Mouse (Mus musculus) stomach, embryonic 14.5 days (tissue): ENCODE data around the gene Ten1. TPM values are rescaled to one million over a fixed set of nuclear protein-coding genes. Genes with fewer than 3 reads are reported as not detected.

ENCODE experiments used
- ATAC-seq: fragments of 200-750 bp; cut with Nextera tagmentation; 2 replicates; pipeline ENCODE4 v1.8.0; 2017; ENCODE audit warnings: low read depth, moderate TSS enrichment; ENCODE audit not compliant: insufficient number of reproducible peaks, insufficient read depth, low FRiP score
- H3K27ac ChIP-seq: fragments of 300-500 bp; sonication (generic); 2 replicates; pipeline ENCODE4 v1.5.1; 2014; ENCODE audit warnings: mild to moderate bottlenecking, low read length, moderate library complexity, mixed read lengths
- H3K27me3 ChIP-seq: fragments of 300-500 bp; sonication (generic); 2 replicates; pipeline ENCODE4 v1.6.1; 2014; ENCODE audit warnings: low read length, control low read depth, mixed read lengths; ENCODE audit not compliant: control insufficient read depth, insufficient read depth
- H3K36me3 ChIP-seq: fragments of 300-500 bp; sonication (generic); 2 replicates; pipeline ENCODE4 v1.6.1; 2014; ENCODE audit warnings: mild to moderate bottlenecking, control low read depth, low read length, moderate library complexity, mixed read lengths; ENCODE audit not compliant: control insufficient read depth, insufficient read depth
- H3K4me1 ChIP-seq: fragments of 300-500 bp; sonication (generic); 2 replicates; pipeline ENCODE4 v1.6.1; 2014; ENCODE audit warnings: low read length, control low read depth, mixed read lengths; ENCODE audit not compliant: control insufficient read depth, insufficient read depth
- H3K4me2 ChIP-seq: fragments of 300-500 bp; sonication (generic); replicated peaks from 2 replicates; pipeline ENCODE4 v1.6.1; 2014; ENCODE audit warnings: low read depth, low read length, control low read depth
- H3K4me3 ChIP-seq: fragments of 300-500 bp; sonication (generic); 2 replicates; pipeline ENCODE4 v1.5.1; 2014; ENCODE audit warnings: low read depth, low read length, control low read depth
- H3K9ac ChIP-seq: fragments of 300-500 bp; sonication (generic); replicated peaks from 2 replicates; pipeline ENCODE4 v1.6.1; 2014; ENCODE audit warnings: low read depth, mild to moderate bottlenecking, control low read depth, low read length, moderate library complexity, mixed read lengths
- H3K9me3 ChIP-seq: fragments of 300-500 bp; sonication (generic); 2 replicates; pipeline ENCODE4 v1.6.1; 2016; ENCODE audit warnings: low read depth, low read length, control low read depth; ENCODE audit not compliant: control insufficient read depth
- WGBS: fragments of 180-500 bp; shearing (Covaris S2); extraction: QIAGEN DNeasy Blood & Tissue Kit; methylation state at CpG from one replicate; pipeline ENCODE4 v1.1.7; 2014; 5-methylcytosine and 5-hydroxymethylcytosine counted together
- polyA plus RNA-seq: library from polyadenylated mRNA; unstranded; fragments of >200 nt; fragmentation: Nextera tagmentation; extraction: Ambion mirVana; gene quantifications from 2 replicates; pipeline ENCODE4 v1.2.1, GENCODE M21; 2014

The Ten1 gene
- polyA plus RNA-seq, 1 experiment from 2014 or later = 81.3 TPM

DNA sequence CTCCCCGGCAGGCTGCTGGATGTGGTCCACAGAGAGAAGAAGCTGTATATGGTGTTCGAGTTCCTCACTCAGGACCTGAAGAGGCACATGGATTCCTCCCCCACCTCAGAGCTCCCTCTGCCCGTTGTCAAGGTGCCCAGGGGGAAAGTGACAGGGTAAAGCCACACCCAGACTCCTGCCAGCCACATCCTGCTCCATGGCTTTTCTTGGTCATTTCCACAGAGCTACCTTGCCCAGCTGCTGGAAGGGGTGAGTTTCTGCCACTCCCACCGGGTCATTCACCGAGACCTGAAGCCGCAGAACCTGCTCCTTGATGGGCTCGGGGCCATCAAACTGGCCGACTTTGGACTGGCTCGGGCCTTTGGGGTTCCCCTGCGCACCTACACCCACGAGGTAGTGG lies 17.9 kb downstream of the Ten1 start:
- Histone ChIP-seq H3K4me1 (peaks cover 14% of the 10 kb centered on the region), H3K27ac (no peak overlapping the region), H3K9me3 (0 out of 2 replicates have a peak, but pooled peaks cover under 1% of the 10 kb centered on the region), H3K4me3 (no peak overlapping the region), H3K9ac (no peak overlapping the region), H3K27me3 (no peaks in the 10 kb centered on the region), H3K4me2 (no peak overlapping the region), H3K36me3 (no peaks in the 10 kb centered on the region)
- ATAC-seq = no peak
- 74% methylated on average over 11 of the region's 11 CpGs for WGBS

DNA sequence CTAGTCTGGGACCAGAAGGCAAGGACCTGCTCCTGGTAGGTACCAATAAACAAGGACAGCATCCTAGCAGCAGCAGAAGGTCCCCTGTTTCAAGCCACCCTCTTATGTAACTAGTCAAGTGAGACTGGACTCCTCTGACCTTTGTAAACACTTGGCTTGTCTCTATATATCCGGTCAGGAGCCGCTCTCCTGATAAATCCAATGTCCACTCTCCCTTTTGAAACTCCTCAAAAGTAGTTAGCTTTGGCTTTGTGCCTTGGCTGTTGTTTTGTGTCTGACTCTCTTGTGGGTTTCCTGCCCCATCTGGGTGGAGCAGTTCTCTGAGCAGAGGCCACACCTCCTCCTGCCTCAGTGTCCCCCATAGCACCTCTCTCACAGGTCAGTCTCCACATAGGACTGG lies 19.6 kb downstream of the Ten1 start:
- no peak overlapping the region for H3K9ac ChIP-seq
- 0 out of 2 replicates have a peak, but pooled peaks cover under 1% of the 10 kb centered on the region for H3K27me3 ChIP-seq
- 0 out of 2 replicates have a peak, but pooled peaks cover 4% of the 10 kb centered on the region for H3K9me3 ChIP-seq
- H3K4me3 ChIP-seq = no peak overlapping the region
- peak overlapping the region; percentile 71 for H3K27ac ChIP-seq
- peaks cover 14% of the 10 kb centered on the region for H3K4me1 ChIP-seq
- no peak overlapping the region for H3K4me2 ChIP-seq
- no peaks in the 10 kb centered on the region for H3K36me3 ChIP-seq
- 67% methylated on average over 2 of the region's 2 CpGs for WGBS
- no peak for ATAC-seq

DNA sequence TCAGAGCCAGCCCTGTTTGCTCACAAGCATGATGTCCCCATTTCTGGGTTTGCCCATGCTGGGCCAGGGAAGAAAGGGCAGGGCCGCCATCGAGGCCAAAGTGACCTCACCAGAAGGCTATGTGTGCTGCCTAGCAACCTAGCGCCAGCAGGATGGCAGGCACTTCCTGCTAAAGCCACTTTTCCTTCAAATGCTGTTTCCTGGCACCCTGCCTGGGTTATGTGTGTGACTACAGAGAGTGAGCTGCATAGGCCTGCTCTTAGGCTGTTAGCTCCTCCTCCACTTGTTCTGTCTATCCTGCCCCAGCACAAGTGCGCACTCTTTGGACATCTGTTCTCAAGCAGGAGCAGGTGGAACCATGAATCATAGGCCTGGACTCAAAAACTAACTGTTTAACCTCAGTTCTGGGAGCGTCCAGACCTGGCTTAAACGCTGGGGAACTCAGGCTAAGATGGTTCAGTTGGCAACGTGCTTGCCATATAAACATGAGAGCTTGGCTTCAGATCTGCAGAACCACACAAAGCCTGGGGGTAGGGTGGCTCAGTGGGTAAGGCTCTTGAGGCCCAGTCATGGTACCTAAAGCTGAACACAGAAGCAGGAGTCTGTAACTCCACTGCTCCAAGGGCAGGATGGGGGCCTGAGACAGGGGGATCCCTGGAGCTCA lies 20.2 kb downstream of the Ten1 start:
- WGBS = 36% methylated on average over 7 of the region's 7 CpGs
- no peak overlapping the region for H3K9ac ChIP-seq

DNA sequence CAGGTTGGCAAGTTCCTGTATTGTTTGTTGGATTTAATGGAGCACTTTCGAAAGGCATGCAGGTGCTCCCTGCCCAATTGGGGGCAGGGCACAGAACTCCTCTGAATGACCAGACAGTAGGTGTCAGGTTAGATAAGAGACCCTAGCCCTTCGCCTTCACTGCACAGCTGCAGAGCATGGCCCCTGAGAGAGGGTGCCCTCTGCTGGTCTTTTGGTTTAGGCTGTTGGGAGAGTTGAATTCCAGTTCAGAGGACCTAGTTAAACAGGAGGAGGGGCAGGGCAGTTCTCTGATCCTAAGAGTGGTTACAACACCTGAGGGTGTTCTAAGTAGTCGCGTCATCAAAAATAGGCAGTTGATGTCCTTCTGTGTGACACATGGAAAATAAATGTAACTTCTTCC lies 21.2 kb downstream of the Ten1 start:
- Histone ChIP-seq H3K27me3 (0 out of 2 replicates have a peak, but pooled peaks cover 6% of the 10 kb centered on the region), H3K27ac (no peak overlapping the region), H3K9ac (no peak overlapping the region), H3K36me3 (no peaks in the 10 kb centered on the region), H3K4me3 (no peak overlapping the region), H3K9me3 (0 out of 2 replicates have a peak, but pooled peaks cover 4% of the 10 kb centered on the region), H3K4me2 (no peak overlapping the region), H3K4me1 (peaks cover 14% of the 10 kb centered on the region)
- 29% methylated on average over 4 of the region's 4 CpGs for WGBS
- ATAC-seq = peak; percentile 25; the same call in 1 of the 2 replicates

More for the DNA sequence above, 20.2 kb downstream of the Ten1 start:
- Histone ChIP-seq H3K27ac (peak overlapping the region; percentile 71), H3K4me1 (peaks cover 14% of the 10 kb centered on the region), H3K9me3 (0 out of 2 replicates have a peak, but pooled peaks cover 4% of the 10 kb centered on the region), H3K4me3 (no peak overlapping the region), H3K4me2 (no peak overlapping the region), H3K27me3 (0 out of 2 replicates have a peak, but pooled peaks cover 6% of the 10 kb centered on the region), H3K36me3 (no peaks in the 10 kb centered on the region)
- peak; percentile 50; the same call in 1 of the 2 replicates for ATAC-seq

DNA sequence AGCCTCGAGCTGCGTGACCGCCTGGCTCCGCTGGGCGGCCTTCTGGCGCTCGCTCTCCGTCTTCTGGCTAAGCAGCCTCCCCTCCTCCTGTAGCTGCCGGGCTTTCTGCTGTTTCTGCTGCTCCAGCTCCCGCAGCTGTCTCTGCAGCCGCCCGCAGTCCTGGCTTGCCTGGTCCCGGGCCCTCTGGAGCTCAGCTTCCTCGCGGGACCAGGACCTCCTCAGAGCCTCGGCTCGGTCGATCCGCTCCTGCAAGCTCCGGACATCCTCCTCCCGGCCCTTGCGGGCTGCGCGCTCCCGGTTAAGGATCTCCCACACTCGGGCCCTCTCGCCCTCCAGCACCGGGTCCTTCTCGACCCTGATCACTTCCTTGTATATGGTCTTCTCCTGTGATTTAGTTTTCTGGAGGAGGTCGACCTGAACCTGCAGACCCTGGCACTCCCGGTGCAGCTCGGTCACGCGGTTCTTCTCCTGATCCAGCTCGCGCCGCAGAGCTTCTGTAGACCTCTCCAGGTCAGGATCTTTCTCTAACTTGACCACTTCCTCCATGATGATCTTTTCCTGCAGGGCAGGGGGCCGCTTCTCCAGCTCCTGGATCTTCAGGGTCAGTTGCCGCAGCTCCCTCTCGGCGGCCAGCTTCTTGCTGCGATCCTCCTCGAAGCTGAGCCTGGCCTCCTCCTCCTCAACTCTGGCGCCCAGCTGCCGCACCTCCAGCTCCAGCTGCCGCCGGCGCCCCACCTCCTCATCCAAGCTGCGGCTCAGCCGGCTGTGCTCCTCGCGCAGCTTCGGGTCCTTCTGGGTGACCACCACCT lies 23.5 kb downstream of the Ten1 start:
- 17% methylated on average over 53 of the region's 53 CpGs for WGBS
- Histone ChIP-seq H3K27ac (no peak overlapping the region), H3K4me3 (peak overlapping the region; percentile 23)

DNA sequence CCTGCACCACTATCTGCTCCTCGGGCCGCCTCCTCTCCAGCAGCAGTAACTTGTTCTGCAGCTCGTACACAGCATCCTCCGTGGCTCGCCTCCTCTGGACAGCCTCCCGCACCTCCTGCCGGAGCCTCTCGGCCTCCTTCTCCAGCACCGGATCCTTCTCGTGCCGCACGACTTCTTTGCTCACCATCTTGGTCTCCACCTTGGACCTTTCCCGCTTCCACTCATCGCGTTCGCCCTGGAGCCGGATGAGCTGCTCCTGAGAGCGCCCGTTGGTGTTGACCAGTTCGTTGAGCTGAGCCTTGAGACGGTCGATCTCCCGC lies 24.0 kb downstream of the Ten1 start:
- Histone ChIP-seq H3K36me3 (peaks cover 4% of the 10 kb centered on the region; the same call in 1 of the 2 replicates), H3K27ac (no peak overlapping the region), H3K9ac (no peak overlapping the region), H3K4me1 (peaks cover 14% of the 10 kb centered on the region), H3K9me3 (0 out of 2 replicates have a peak, but pooled peaks cover 4% of the 10 kb centered on the region), H3K4me2 (peak overlapping the region; percentile 56), H3K4me3 (peak overlapping the region; percentile 23), H3K27me3 (0 out of 2 replicates have a peak, but pooled peaks cover 6% of the 10 kb centered on the region)
- no peak for ATAC-seq
- 17% methylated on average over 23 of the region's 23 CpGs for WGBS

More for the DNA sequence above, 23.5 kb downstream of the Ten1 start:
- ATAC-seq = no peak
- 0 out of 2 replicates have a peak, but pooled peaks cover 4% of the 10 kb centered on the region for H3K9me3 ChIP-seq
- H3K36me3 ChIP-seq = peaks cover 4% of the 10 kb centered on the region; the same call in 1 of the 2 replicates
- no peak overlapping the region for H3K9ac ChIP-seq
- H3K4me1 ChIP-seq = peaks cover 14% of the 10 kb centered on the region
- H3K4me2 ChIP-seq = peak overlapping the region; percentile 56
- 0 out of 2 replicates have a peak, but pooled peaks cover 6% of the 10 kb centered on the region for H3K27me3 ChIP-seq

DNA sequence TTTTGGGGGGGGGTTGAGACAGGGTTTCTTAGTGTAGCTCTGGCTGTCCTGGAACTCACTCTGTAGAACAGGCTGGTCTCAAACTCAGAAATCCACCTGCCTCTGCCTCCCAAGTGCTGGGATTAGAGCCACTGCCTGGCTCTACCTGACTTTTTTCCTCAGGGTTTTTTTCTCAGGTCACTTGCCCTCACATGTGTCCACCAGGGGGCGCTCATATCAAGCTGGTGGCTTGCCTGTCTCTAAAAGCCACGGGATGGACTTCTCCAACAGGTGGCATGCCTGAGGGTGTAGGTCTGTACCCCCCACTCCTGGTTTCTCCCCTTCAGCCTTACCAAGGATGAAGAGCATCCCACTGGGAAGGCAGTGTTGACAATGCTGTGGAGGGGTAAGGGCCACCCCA lies 27.8 kb downstream of the Ten1 start:
- H3K9me3 ChIP-seq = 0 out of 2 replicates have a peak, but pooled peaks cover 4% of the 10 kb centered on the region
- ATAC-seq = no peak
- H3K4me1 ChIP-seq = peaks cover 3% of the 10 kb centered on the region; the same call in 1 of the 2 replicates
- 0 out of 2 replicates have a peak, but pooled peaks cover 6% of the 10 kb centered on the region for H3K27me3 ChIP-seq
- H3K4me3 ChIP-seq = no peak overlapping the region
- 5% methylated on average over 2 of the region's 2 CpGs for WGBS
- no peak overlapping the region for H3K9ac ChIP-seq
- H3K36me3 ChIP-seq = peaks cover 4% of the 10 kb centered on the region; the same call in 1 of the 2 replicates
- H3K27ac ChIP-seq = no peak overlapping the region
- no peak overlapping the region for H3K4me2 ChIP-seq

DNA sequence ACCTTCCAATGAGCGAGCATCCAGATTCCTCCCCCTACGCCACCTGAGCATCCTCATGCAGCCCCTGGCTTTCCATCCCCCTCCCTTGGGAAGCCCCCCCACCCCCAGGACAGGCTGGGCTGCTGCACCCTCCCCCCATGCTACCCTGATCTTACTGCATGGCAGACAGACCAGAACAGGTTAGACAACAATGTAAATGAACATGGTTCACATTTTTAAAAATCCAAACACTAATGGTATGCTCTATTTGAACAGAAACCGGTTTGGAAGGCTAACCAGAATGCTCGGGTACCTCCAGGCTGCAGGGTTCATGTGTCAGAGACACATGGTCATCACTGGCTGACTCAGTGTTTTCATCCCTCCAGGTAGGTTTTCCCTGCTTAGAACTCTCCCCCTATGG lies 30.0 kb downstream of the Ten1 start:
- Histone ChIP-seq H3K9me3 (no peaks in the 10 kb centered on the region), H3K4me1 (peaks cover 3% of the 10 kb centered on the region; the same call in 1 of the 2 replicates), H3K36me3 (peaks cover 4% of the 10 kb centered on the region; the same call in 1 of the 2 replicates), H3K27ac (no peak overlapping the region), H3K4me2 (no peak overlapping the region), H3K4me3 (no peak overlapping the region), H3K27me3 (0 out of 2 replicates have a peak, but pooled peaks cover under 1% of the 10 kb centered on the region), H3K9ac (no peak overlapping the region)
- peak; percentile 25; the same call in 1 of the 2 replicates for ATAC-seq
- 54% methylated on average over 4 of the region's 4 CpGs for WGBS
